Mouse (Mus musculus): ENCODE data around the gene Map10. TPM values are rescaled to one million over a fixed set of nuclear protein-coding genes. Genes with fewer than 3 reads are reported as not detected.
A peak's percentile ranks its signal among the peaks of the same experiment; 100 is the strongest.

Map10 gene
- polyA plus RNA-seq, 1 experiment from 2014 or later: 6.1 TPM

GRCm38 (mm10) chr8:125711514-125711913, 41.9 kb downstream of the Map10 start:
- 58% methylated on average over 5 of the region's 5 CpGs for WGBS (ENCODE audit: insufficient replicate concordance)
- H3K27me3 ChIP-seq (ENCODE audit: control insufficient read depth, insufficient read depth, low read length): no peaks in the 10 kb centered on the region
- no peak overlapping the region for H3K9ac ChIP-seq (ENCODE audit: low read depth, low read length)
- H3K4me3 ChIP-seq (ENCODE audit: low read depth, low read length): no peak overlapping the region
- H3K36me3 ChIP-seq (ENCODE audit: control insufficient read depth, insufficient read depth, low read length): no peaks in the 10 kb centered on the region
- ATAC-seq (replicated peaks; ENCODE audit: insufficient number of reproducible peaks, low FRiP score, low TSS enrichment): peak; percentile 86
- H3K27ac ChIP-seq (ENCODE audit: low read depth, low read length): no peak overlapping the region
- no peak overlapping the region for H3K4me2 ChIP-seq
- H3K4me1 ChIP-seq (ENCODE audit: control insufficient read depth, insufficient read depth, low read length): peaks cover 4% of the 10 kb centered on the region
- no peaks in the 10 kb centered on the region for H3K9me3 ChIP-seq (replicated peaks; ENCODE audit: control insufficient read depth, low read length)

DNA sequence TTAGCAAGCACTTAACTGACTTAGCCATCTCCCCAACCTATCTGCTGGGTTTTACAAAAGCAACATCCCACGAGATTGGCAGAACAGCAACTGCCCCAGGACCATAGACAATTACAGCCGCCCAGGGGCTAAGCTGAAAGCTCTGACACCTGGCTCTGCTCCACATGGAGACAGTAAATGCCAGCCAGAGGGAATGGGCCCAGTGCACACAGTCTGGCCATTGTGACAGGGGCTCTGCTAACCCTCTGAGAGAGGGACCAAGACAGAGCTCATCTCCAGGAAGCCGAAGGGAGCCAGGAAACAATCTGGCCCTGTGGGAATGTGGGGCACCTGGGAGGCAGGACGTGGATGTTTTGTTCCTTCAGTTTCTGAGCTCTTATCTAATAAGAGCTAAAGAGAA, 46.6 kb downstream of the Map10 start:
- H3K27ac ChIP-seq (ENCODE audit: low read depth, low read length): no peak overlapping the region
- no peaks in the 10 kb centered on the region for H3K9me3 ChIP-seq (replicated peaks; ENCODE audit: control insufficient read depth, low read length)
- no peak overlapping the region for H3K4me3 ChIP-seq (ENCODE audit: low read depth, low read length)
- WGBS (ENCODE audit: insufficient replicate concordance): 39% methylated on average over 4 of the region's 4 CpGs
- H3K36me3 ChIP-seq (ENCODE audit: control insufficient read depth, insufficient read depth, low read length): no peaks in the 10 kb centered on the region
- H3K4me1 ChIP-seq (ENCODE audit: control insufficient read depth, insufficient read depth, low read length): peaks cover 8% of the 10 kb centered on the region
- ATAC-seq (replicated peaks; ENCODE audit: insufficient number of reproducible peaks, low FRiP score, low TSS enrichment): no peak
- H3K9ac ChIP-seq (ENCODE audit: low read depth, low read length): no peak overlapping the region
- no peak overlapping the region for H3K4me2 ChIP-seq
- no peaks in the 10 kb centered on the region for H3K27me3 ChIP-seq (ENCODE audit: control insufficient read depth, insufficient read depth, low read length)

GRCm38 (mm10) chr8:125716613-125717012, 47.0 kb downstream of the Map10 start:
- H3K9me3 ChIP-seq (replicated peaks; ENCODE audit: control insufficient read depth, low read length): no peaks in the 10 kb centered on the region
- no peak overlapping the region for H3K4me2 ChIP-seq
- no peak overlapping the region for H3K9ac ChIP-seq (ENCODE audit: low read depth, low read length)
- no peak overlapping the region for H3K27ac ChIP-seq (ENCODE audit: low read depth, low read length)
- WGBS (ENCODE audit: insufficient replicate concordance): 33% methylated on average over 7 of the region's 7 CpGs
- H3K4me1 ChIP-seq (ENCODE audit: control insufficient read depth, insufficient read depth, low read length): peaks cover 8% of the 10 kb centered on the region
- no peaks in the 10 kb centered on the region for H3K36me3 ChIP-seq (ENCODE audit: control insufficient read depth, insufficient read depth, low read length)
- no peaks in the 10 kb centered on the region for H3K27me3 ChIP-seq (ENCODE audit: control insufficient read depth, insufficient read depth, low read length)
- H3K4me3 ChIP-seq (ENCODE audit: low read depth, low read length): no peak overlapping the region
- no peak for ATAC-seq (replicated peaks; ENCODE audit: insufficient number of reproducible peaks, low FRiP score, low TSS enrichment)

GRCm38 (mm10) chr8:125718914-125719313, 49.3 kb downstream of the Map10 start:
- Histone ChIP-seq H3K4me1 (ENCODE audit: control insufficient read depth, insufficient read depth, low read length) (peaks cover 8% of the 10 kb centered on the region), H3K27me3 (ENCODE audit: control insufficient read depth, insufficient read depth, low read length) (no peaks in the 10 kb centered on the region), H3K27ac (ENCODE audit: low read depth, low read length) (no peak overlapping the region), H3K36me3 (ENCODE audit: control insufficient read depth, insufficient read depth, low read length) (no peaks in the 10 kb centered on the region), H3K9me3 (replicated peaks; ENCODE audit: control insufficient read depth, low read length) (no peaks in the 10 kb centered on the region), H3K4me3 (ENCODE audit: low read depth, low read length) (no peak overlapping the region), H3K9ac (ENCODE audit: low read depth, low read length) (no peak overlapping the region), H3K4me2 (no peak overlapping the region)
- ATAC-seq (replicated peaks; ENCODE audit: insufficient number of reproducible peaks, low FRiP score, low TSS enrichment): no peak
- 64% methylated on average over 4 of the region's 4 CpGs for WGBS (ENCODE audit: insufficient replicate concordance)

GRCm38 (mm10) chr8:125722675-125723074, 53.1 kb downstream of the Map10 start:
- H3K4me1 ChIP-seq (ENCODE audit: control insufficient read depth, insufficient read depth, low read length): no peaks in the 10 kb centered on the region
- no peaks in the 10 kb centered on the region for H3K27me3 ChIP-seq (ENCODE audit: control insufficient read depth, insufficient read depth, low read length)
- H3K9me3 ChIP-seq (replicated peaks; ENCODE audit: control insufficient read depth, low read length): no peaks in the 10 kb centered on the region
- no peak overlapping the region for H3K27ac ChIP-seq (ENCODE audit: low read depth, low read length)
- no peak overlapping the region for H3K4me2 ChIP-seq
- H3K36me3 ChIP-seq (ENCODE audit: control insufficient read depth, insufficient read depth, low read length): no peaks in the 10 kb centered on the region
- 90% methylated on average over 7 of the region's 7 CpGs for WGBS (ENCODE audit: insufficient replicate concordance)
- ATAC-seq (replicated peaks; ENCODE audit: insufficient number of reproducible peaks, low FRiP score, low TSS enrichment): no peak
- H3K9ac ChIP-seq (ENCODE audit: low read depth, low read length): no peak overlapping the region
- H3K4me3 ChIP-seq (ENCODE audit: low read depth, low read length): no peak overlapping the region

Other genes starting within 250 kb of the Map10 start
- gene Sipa1l2, start 100.0 kb upstream of the Map10 start, polyA plus RNA-seq (2014; fragmentation: Nextera tagmentation; extraction: Ambion mirVana): 16.8 and 19.4 TPM in 2 replicates
- 25.3 and 29.5 TPM in 2 replicates for gene Ntpcr, start 60.1 kb downstream of the Map10 start, polyA plus RNA-seq (2014; fragmentation: Nextera tagmentation; extraction: Ambion mirVana)
- gene Pcnx2, start 228.5 kb downstream of the Map10 start, polyA plus RNA-seq (2014; fragmentation: Nextera tagmentation; extraction: Ambion mirVana): 0.06 and 0.27 TPM in 2 replicates
- gene Map3k21, start 240.6 kb downstream of the Map10 start, polyA plus RNA-seq (2014; fragmentation: Nextera tagmentation; extraction: Ambion mirVana): 0.06 and 0.10 TPM in 2 replicates

Measured in heart, embryonic 11.5 days (tissue).